Mouse (Mus musculus) myocyte (in vitro differentiated cells): ENCODE results near the gene Amph.

Experiments used
- POLR2A ChIP-seq: IDR thresholded peaks from one replicate; pipeline ENCODE4 v1.6.1; 2011; ENCODE audit warnings: low read depth, mild to moderate bottlenecking, control low read depth, moderate library complexity; ENCODE audit not compliant: insufficient read length
- POLR2AphosphoS2 ChIP-seq: IDR thresholded peaks from one replicate; pipeline ENCODE4 v1.6.1; 2011; ENCODE audit warnings: low read depth, control low read depth; ENCODE audit not compliant: insufficient read length
- REST ChIP-seq: IDR thresholded peaks from one replicate; pipeline ENCODE4 v1.6.1; 2011; ENCODE audit warnings: mild to moderate bottlenecking, control low read depth, moderate library complexity; ENCODE audit not compliant: insufficient read depth, insufficient read length
- TCF12 ChIP-seq: IDR thresholded peaks from one replicate; pipeline ENCODE4 v1.6.1; 2011; ENCODE audit warnings: mild to moderate bottlenecking, control low read depth; ENCODE audit not compliant: poor library complexity, insufficient read depth, severe bottlenecking
- USF1 ChIP-seq: IDR thresholded peaks from one replicate; pipeline ENCODE4 v1.6.1; 2011; ENCODE audit warnings: low read depth, mild to moderate bottlenecking, control low read depth, moderate library complexity

- TF ChIP-seq TCF12 (no peak), POLR2A (no peak), REST (no peak), POLR2AphosphoS2 (no peak), USF1 (no peak)
Observed at GRCm38 (mm10) chr13:19161111-19161510, 213.1 kb downstream of the Amph start.
